ENCODE assay signal across 10 mouse cellular contexts in genomic region chr9:34992201-34992600, GRCm38 (mm10).
DNase-seq lines count a peak whose midpoint lies in the region; ATAC-seq and TF ChIP-seq lines count a peak whose summit lies in the region.
"Had no signal": no experiment of that assay in that cellular context is flagged by ENCODE, and none has a peak within 500 bp of the region (broad histone marks: within the 10 kb centered on the region; RNA-seq: fewer than 3 reads in every experiment).

No protein-coding gene starts in this region.

- no peaks in the 10 kb centered on the region for H3K4me1 ChIP-seq in embryonic facial prominence, embryonic 11.5 days (ENCODE audit: control insufficient read depth, insufficient read depth, low read length)
- H3K4me1 ChIP-seq in embryonic facial prominence, embryonic 10.5 days, result peaks cover 28% of the 10 kb centered on the region
- peaks cover 25% of the 10 kb centered on the region for H3K4me1 ChIP-seq in midbrain, embryonic 10.5 days
- H3K4me1 ChIP-seq in midbrain, postnatal 0 days (ENCODE audit: insufficient read depth, low read length), result no peaks in the 10 kb centered on the region
- peaks cover 36% of the 10 kb centered on the region for H3K4me1 ChIP-seq in kidney, embryonic 15.5 days
- no peaks in the 10 kb centered on the region for H3K4me1 ChIP-seq in forebrain, postnatal 0 days (ENCODE audit: insufficient read depth)

- no peak overlapping the region for H3K27ac ChIP-seq in embryonic facial prominence, embryonic 11.5 days (replicated peaks; ENCODE audit: low read depth, low read length)
- no peak overlapping the region for H3K27ac ChIP-seq in embryonic facial prominence, embryonic 10.5 days (replicated peaks)
- H3K27ac ChIP-seq in midbrain, embryonic 10.5 days (replicated peaks), result 0 out of 2 replicates have a peak overlapping the region, but pooled peaks have one; percentile 9
- H3K27ac ChIP-seq in midbrain, postnatal 0 days (ENCODE audit: low read depth, low read length), result no peak overlapping the region
- 0 out of 2 replicates have a peak overlapping the region, but pooled peaks have one; percentile 30 for H3K27ac ChIP-seq in kidney, embryonic 15.5 days
- H3K27ac ChIP-seq in forebrain, postnatal 0 days (ENCODE audit: low read depth, low read length), result no peak overlapping the region
- H3K27ac ChIP-seq: forebrain, embryonic 15.5 days had no signal

- no peaks in the 10 kb centered on the region for H3K36me3 ChIP-seq in embryonic facial prominence, embryonic 11.5 days (replicated peaks; ENCODE audit: control insufficient read depth, insufficient read depth, low read depth, low read length)
- no peaks in the 10 kb centered on the region for H3K36me3 ChIP-seq in embryonic facial prominence, embryonic 10.5 days (replicated peaks)
- H3K36me3 ChIP-seq in midbrain, embryonic 10.5 days, result no peaks in the 10 kb centered on the region
- H3K36me3 ChIP-seq in midbrain, postnatal 0 days (ENCODE audit: insufficient read depth, low read length), result no peaks in the 10 kb centered on the region
- H3K36me3 ChIP-seq in kidney, embryonic 15.5 days, result no peaks in the 10 kb centered on the region
- no peaks in the 10 kb centered on the region for H3K36me3 ChIP-seq in myocyte (ENCODE audit: control insufficient read depth, insufficient read depth)
- peaks cover 3% of the 10 kb centered on the region; the same call in 1 of the 2 replicates for H3K36me3 ChIP-seq in forebrain, postnatal 0 days (ENCODE audit: insufficient read depth)

- no peaks in the 10 kb centered on the region for H3K9me3 ChIP-seq in embryonic facial prominence, embryonic 11.5 days (replicated peaks; ENCODE audit: control insufficient read depth, low read length)
- no peaks in the 10 kb centered on the region for H3K9me3 ChIP-seq in embryonic facial prominence, embryonic 10.5 days
- no peaks in the 10 kb centered on the region for H3K9me3 ChIP-seq in midbrain, embryonic 10.5 days (replicated peaks)
- no peaks in the 10 kb centered on the region for H3K9me3 ChIP-seq in midbrain, postnatal 0 days (ENCODE audit: low read length)
- no peaks in the 10 kb centered on the region for H3K9me3 ChIP-seq in kidney, embryonic 15.5 days (replicated peaks)
- H3K9me3 ChIP-seq in forebrain, postnatal 0 days (ENCODE audit: low read length), result no peaks in the 10 kb centered on the region
- H3K9me3 ChIP-seq: forebrain, embryonic 15.5 days had no signal

- WGBS in embryonic facial prominence, embryonic 11.5 days, result 14% methylated on average over 4 of the region's 4 CpGs
- 20% methylated on average over 4 of the region's 4 CpGs for WGBS in embryonic facial prominence, embryonic 10.5 days
- 51% methylated on average over 4 of the region's 4 CpGs for WGBS in midbrain, embryonic 10.5 days
- WGBS in midbrain, postnatal 0 days, result 55% methylated on average over 4 of the region's 4 CpGs
- WGBS in kidney, embryonic 15.5 days, result 26% methylated on average over 4 of the region's 4 CpGs
- 30% methylated on average over 4 of the region's 4 CpGs for WGBS in forebrain, postnatal 0 days

- no peak for ATAC-seq in embryonic facial prominence, embryonic 11.5 days (replicated peaks; ENCODE audit: insufficient number of reproducible peaks, low FRiP score, low TSS enrichment, low read depth)
- no peak for ATAC-seq in midbrain, postnatal 0 days (ENCODE audit: low FRiP score)
- no peak for ATAC-seq in kidney, embryonic 15.5 days (replicated peaks; ENCODE audit: low FRiP score)
- ATAC-seq in forebrain, postnatal 0 days, result no peak
- no peak for ATAC-seq in activated CD4-positive, CD25-positive, alpha-beta regulatory T cell, adult 4 months
- ATAC-seq: forebrain, embryonic 15.5 days had no signal

- no peak for TF ChIP-seq CTCF in midbrain, postnatal 0 days (IDR thresholded peaks at IDR 0.05)
- no peak for TF ChIP-seq CTCF in forebrain, postnatal 0 days (IDR thresholded peaks at IDR 0.05; ENCODE audit: low read depth)

- no peaks in the 10 kb centered on the region for H3K27me3 ChIP-seq in embryonic facial prominence, embryonic 11.5 days (ENCODE audit: control insufficient read depth, insufficient read depth, low read length)
- H3K27me3 ChIP-seq in embryonic facial prominence, embryonic 10.5 days (replicated peaks; ENCODE audit: low read depth, poor library complexity, severe bottlenecking), result peaks cover 8% of the 10 kb centered on the region
- no peaks in the 10 kb centered on the region; the same call in 1 of the 2 replicates for H3K27me3 ChIP-seq in midbrain, embryonic 10.5 days (ENCODE audit: low read depth, poor library complexity, severe bottlenecking)
- H3K27me3 ChIP-seq in midbrain, postnatal 0 days (ENCODE audit: insufficient read depth, low read length), result no peaks in the 10 kb centered on the region
- H3K27me3 ChIP-seq in kidney, embryonic 15.5 days, result no peaks in the 10 kb centered on the region
- no peaks in the 10 kb centered on the region for H3K27me3 ChIP-seq in myocyte (ENCODE audit: control insufficient read depth, insufficient read depth, insufficient read length)
- H3K27me3 ChIP-seq in forebrain, postnatal 0 days (ENCODE audit: insufficient read depth, low read length), result no peaks in the 10 kb centered on the region
- H3K27me3 ChIP-seq: forebrain, embryonic 15.5 days had no signal

- H3K4me2 ChIP-seq in embryonic facial prominence, embryonic 11.5 days (ENCODE audit: low read depth, low read length), result no peak overlapping the region
- H3K4me2 ChIP-seq in midbrain, postnatal 0 days (ENCODE audit: low read depth, low read length, poor library complexity, severe bottlenecking), result no peak overlapping the region
- no peak overlapping the region for H3K4me2 ChIP-seq in kidney, embryonic 15.5 days
- no peak overlapping the region for H3K4me2 ChIP-seq in myocyte (ENCODE audit: low read depth)
- H3K4me2 ChIP-seq in forebrain, postnatal 0 days (ENCODE audit: low read depth), result no peak overlapping the region
- H3K4me2 ChIP-seq: forebrain, embryonic 15.5 days had no signal

- no peak overlapping the region for H3K4me3 ChIP-seq in embryonic facial prominence, embryonic 11.5 days (ENCODE audit: low read depth, low read length)
- no peak overlapping the region for H3K4me3 ChIP-seq in embryonic facial prominence, embryonic 10.5 days
- H3K4me3 ChIP-seq in midbrain, embryonic 10.5 days, result no peak overlapping the region
- no peak overlapping the region for H3K4me3 ChIP-seq in midbrain, postnatal 0 days (ENCODE audit: low read depth, low read length)
- no peak overlapping the region for H3K4me3 ChIP-seq in kidney, embryonic 15.5 days (replicated peaks)
- H3K4me3 ChIP-seq in myocyte, result no peak overlapping the region
- no peak overlapping the region for H3K4me3 ChIP-seq in forebrain, postnatal 0 days (ENCODE audit: low read depth, low read length)
- H3K4me3 ChIP-seq: forebrain, embryonic 15.5 days had no signal

- H3ac ChIP-seq in myocyte (ENCODE audit: control insufficient read depth, insufficient read length), result no peak overlapping the region

- peak; percentile 8 for DNase-seq in embryonic facial prominence, embryonic 11.5 days (ENCODE audit: low spot score)
- DNase-seq in embryonic facial prominence, embryonic 10.5 days (ENCODE audit: low spot score), result no peak
- DNase-seq in midbrain, embryonic 10.5 days (ENCODE audit: low spot score), result no peak
- no peak for DNase-seq in midbrain, postnatal 0 days (ENCODE audit: low spot score)
- DNase-seq in forebrain, postnatal 0 days, result no peak
- DNase-seq: cerebellum, adult 9-11 months had no signal

- H3K9ac ChIP-seq in embryonic facial prominence, embryonic 11.5 days (replicated peaks; ENCODE audit: low read length), result no peak overlapping the region
- H3K9ac ChIP-seq in midbrain, postnatal 0 days (replicated peaks; ENCODE audit: low read length, poor library complexity, severe bottlenecking), result no peak overlapping the region
- no peak overlapping the region for H3K9ac ChIP-seq in kidney, embryonic 15.5 days
- H3K9ac ChIP-seq in forebrain, postnatal 0 days, result no peak overlapping the region
- H3K9ac ChIP-seq: forebrain, embryonic 15.5 days had no signal

- no peaks in the 10 kb centered on the region for H3K79me2 ChIP-seq in myocyte (ENCODE audit: control insufficient read depth, insufficient read depth)

- no peak for TF ChIP-seq POLR2A in myocyte (IDR thresholded peaks at IDR 0.05; ENCODE audit: insufficient read length, low read depth)

TF ChIP-seq in myocyte, 11 proteins besides CTCF, POLR2A, EP300 and RAD21:
- TF ChIP-seq USF1 (IDR thresholded peaks at IDR 0.05; ENCODE audit: low read depth) (no peak), MYOD1 (IDR thresholded peaks at IDR 0.05; ENCODE audit: control insufficient read depth in 1 of 3, insufficient read length in 2 of 3, low read depth in 2 of 3) (no peak), CEBPB (IDR thresholded peaks at IDR 0.05; ENCODE audit: insufficient read depth, poor library complexity, severe bottlenecking) (0 out of 2 replicates have a peak, but pooled peaks have one; percentile 21), POLR2AphosphoS2 (IDR thresholded peaks at IDR 0.05; ENCODE audit: insufficient read length, low read depth) (no peak), MYOG (IDR thresholded peaks at IDR 0.05; ENCODE audit: control insufficient read depth in 1 of 3, insufficient read depth in 1 of 3, insufficient read length in 2 of 3, low read depth in 2 of 3) (no peak), MAX (IDR thresholded peaks at IDR 0.05; ENCODE audit: low read depth) (no peak), E2F4 (IDR thresholded peaks at IDR 0.05; ENCODE audit: insufficient read depth) (no peak)

Comparison
In these comparisons a context has a peak if more than half of its experiments do, and no peak if none do; other contexts are left out.
1. H3K27ac ChIP-seq: peak in midbrain, embryonic 10.5 days (single experiment) and kidney, embryonic 15.5 days (single experiment); none in embryonic facial prominence, embryonic 11.5 days (single experiment), embryonic facial prominence, embryonic 10.5 days (single experiment), midbrain, postnatal 0 days (single experiment) and forebrain, postnatal 0 days (single experiment).